Mouse (Mus musculus) embryonic facial prominence, embryonic 10.5 days (tissue): ENCODE results near the gene Tmbim6. TPM values are rescaled to one million over a fixed set of nuclear protein-coding genes. Genes with fewer than 3 reads are reported as not detected.

ENCODE experiments used
- DNase-seq: peaks from one replicate; pipeline ENCODE4 v3.0.0-alpha.2; 2017; ENCODE audit warnings: low spot score
- H3K27ac ChIP-seq: fragments of 300-500 bp; sonication (generic); replicated peaks from 2 replicates; pipeline ENCODE4 v1.5.1; 2016; ENCODE audit warnings: mild to moderate bottlenecking
- H3K27me3 ChIP-seq: fragments of 300-500 bp; sonication (generic); replicated peaks from 2 replicates; pipeline ENCODE4 v1.6.1; 2016; ENCODE audit warnings: low read depth, mild to moderate bottlenecking; ENCODE audit not compliant: poor library complexity, severe bottlenecking
- H3K36me3 ChIP-seq: fragments of 300-500 bp; sonication (generic); replicated peaks from 2 replicates; pipeline ENCODE4 v1.6.1; 2016; ENCODE audit warnings: mild to moderate bottlenecking, moderate library complexity
- H3K4me1 ChIP-seq: fragments of 300-500 bp; sonication (generic); 2 replicates; pipeline ENCODE4 v1.6.1; 2016
- H3K4me3 ChIP-seq: fragments of 300-500 bp; sonication (generic); 2 replicates; pipeline ENCODE4 v1.5.1; 2016; ENCODE audit warnings: mild to moderate bottlenecking, moderate library complexity
- H3K9me3 ChIP-seq: fragments of 300-500 bp; sonication (generic); 2 replicates; pipeline ENCODE4 v1.6.1; 2016; ENCODE audit warnings: mild to moderate bottlenecking
- WGBS: fragments of 180-500 bp; shearing (Covaris S2); methylation state at CpG from one replicate; pipeline ENCODE4 v1.1.7; 2016; 5-methylcytosine and 5-hydroxymethylcytosine counted together
- polyA plus RNA-seq: library from polyadenylated mRNA; unstranded; fragments of >200 nt; fragmentation: Nextera tagmentation; extraction: Ambion mirVana; gene quantifications from 2 replicates; pipeline ENCODE4 v1.2.1, GENCODE M21; 2016

Tmbim6 gene
- polyA plus RNA-seq, 1 experiment from 2014 or later, result 262 TPM

DNA sequence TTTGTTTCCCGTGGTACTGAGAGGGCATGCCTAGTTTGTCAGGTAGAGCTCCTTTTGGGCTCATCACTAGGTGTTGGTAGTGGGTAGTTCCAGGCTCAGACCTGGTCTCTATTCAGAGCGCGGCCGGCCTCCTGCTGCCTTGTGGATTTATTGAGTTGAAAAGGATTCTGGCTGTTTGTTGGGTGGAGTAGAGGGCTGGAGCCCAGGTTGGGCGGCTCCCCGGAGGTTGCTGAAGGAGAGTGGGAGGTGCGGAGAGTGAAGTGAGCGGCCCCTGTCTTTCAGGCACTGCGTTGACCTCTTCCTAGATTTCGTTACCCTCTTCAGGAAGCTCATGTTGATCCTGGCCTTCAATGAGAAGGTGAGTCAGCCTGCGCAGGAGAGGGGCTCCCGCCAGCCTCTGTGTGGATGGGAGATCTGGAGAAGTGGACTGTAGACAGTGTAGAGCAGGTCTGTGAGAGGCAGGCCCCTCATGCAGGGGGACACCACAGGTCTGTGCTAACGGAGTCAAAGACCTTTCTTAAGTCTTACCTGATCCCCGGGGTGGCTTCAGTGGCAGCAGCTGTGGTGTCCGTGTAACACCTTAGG is 14.4 kb downstream of the Tmbim6 start:
- WGBS, result 92% methylated on average over 15 of the region's 15 CpGs
- 0 out of 2 replicates have a peak, but pooled peaks cover 12% of the 10 kb centered on the region for H3K4me1 ChIP-seq
- no peak overlapping the region for H3K27ac ChIP-seq
- no peak for DNase-seq
- H3K36me3 ChIP-seq, result peaks cover 86% of the 10 kb centered on the region
- H3K4me3 ChIP-seq, result no peak overlapping the region
- no peaks in the 10 kb centered on the region for H3K9me3 ChIP-seq
- no peaks in the 10 kb centered on the region for H3K27me3 ChIP-seq

DNA sequence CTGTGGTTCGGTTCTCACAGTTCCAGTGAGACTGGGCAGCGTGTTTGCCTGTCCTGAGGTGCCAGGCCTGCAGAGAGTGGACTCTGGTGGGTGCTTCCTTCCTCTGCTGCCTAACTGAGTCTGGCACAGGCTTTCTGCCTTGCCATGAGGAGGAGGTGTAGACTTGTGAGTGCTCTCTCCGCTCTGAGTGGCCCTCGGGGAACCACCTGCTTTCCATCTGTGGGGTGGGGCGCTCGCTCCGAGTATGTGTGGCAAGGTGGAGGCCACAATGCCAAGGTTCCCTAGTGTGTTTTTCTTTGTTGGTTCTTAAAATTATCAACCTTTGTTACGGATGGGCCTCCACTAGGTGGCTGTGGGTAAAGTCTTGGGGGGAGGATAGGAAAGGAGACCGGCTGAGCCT is 16.2 kb downstream of the Tmbim6 start:
- WGBS, result 92% methylated on average over 9 of the region's 9 CpGs
- H3K9me3 ChIP-seq, result no peaks in the 10 kb centered on the region

DNA sequence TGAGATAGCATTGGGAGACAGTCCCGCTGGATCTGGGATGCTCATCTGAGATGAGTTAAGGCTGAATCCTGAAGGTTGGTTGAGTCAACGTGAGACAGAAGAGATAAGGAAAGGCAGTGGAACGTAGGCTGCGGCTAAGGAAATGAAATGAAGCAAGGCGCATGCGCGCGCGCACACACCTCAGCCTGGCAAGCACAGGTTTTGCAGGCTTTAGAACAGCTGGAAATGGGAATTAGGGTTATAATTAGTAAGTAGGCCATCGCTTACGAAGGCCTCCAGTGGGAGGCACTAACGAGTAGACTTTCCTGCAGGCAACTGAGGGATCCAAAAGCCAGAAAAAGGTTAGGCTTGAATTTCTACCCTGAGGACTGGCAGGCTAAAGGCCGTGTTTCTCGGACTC is 19.1 kb downstream of the Tmbim6 start:
- H3K27me3 ChIP-seq, result no peaks in the 10 kb centered on the region
- peaks cover 39% of the 10 kb centered on the region for H3K36me3 ChIP-seq
- 0 out of 2 replicates have a peak, but pooled peaks cover 16% of the 10 kb centered on the region for H3K4me1 ChIP-seq
- no peaks in the 10 kb centered on the region for H3K9me3 ChIP-seq
- no peak overlapping the region for H3K4me3 ChIP-seq
- DNase-seq, result peak; percentile 39
- 60% methylated on average over 14 of the region's 14 CpGs for WGBS
- no peak overlapping the region for H3K27ac ChIP-seq

More for the DNA sequence above, 16.2 kb downstream of the Tmbim6 start:
- Histone ChIP-seq H3K27ac (no peak overlapping the region), H3K4me3 (no peak overlapping the region), H3K27me3 (no peaks in the 10 kb centered on the region), H3K36me3 (peaks cover 68% of the 10 kb centered on the region), H3K4me1 (0 out of 2 replicates have a peak, but pooled peaks cover 12% of the 10 kb centered on the region)
- DNase-seq, result no peak

DNA sequence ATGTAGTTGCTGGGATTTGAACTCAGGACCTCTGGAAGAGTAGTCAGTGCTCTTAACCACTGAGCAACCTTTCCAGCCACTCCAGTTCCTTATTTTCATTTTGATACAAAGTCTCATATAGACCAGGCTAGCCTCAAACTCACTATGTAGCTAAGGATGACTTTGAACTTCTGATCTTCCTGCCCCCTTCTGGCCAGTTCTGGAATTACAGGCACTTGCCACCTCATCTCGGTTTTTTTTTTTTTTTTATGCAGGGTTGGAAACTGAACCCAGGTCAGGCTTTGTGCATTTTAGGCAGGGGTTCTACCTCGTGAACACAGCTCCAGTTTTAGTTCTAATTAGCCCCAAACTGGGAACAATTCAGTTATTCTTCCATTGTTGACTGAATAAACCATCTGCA is 23.1 kb downstream of the Tmbim6 start:
- no peaks in the 10 kb centered on the region for H3K9me3 ChIP-seq
- H3K27me3 ChIP-seq, result no peaks in the 10 kb centered on the region
- H3K4me3 ChIP-seq, result no peak overlapping the region
- H3K27ac ChIP-seq, result no peak overlapping the region
- H3K36me3 ChIP-seq, result no peaks in the 10 kb centered on the region; the same call in 1 of the 2 replicates
- peak; percentile 40 for DNase-seq
- WGBS, result 26% methylated on average over 2 of the region's 2 CpGs
- H3K4me1 ChIP-seq, result peaks cover 39% of the 10 kb centered on the region

DNA sequence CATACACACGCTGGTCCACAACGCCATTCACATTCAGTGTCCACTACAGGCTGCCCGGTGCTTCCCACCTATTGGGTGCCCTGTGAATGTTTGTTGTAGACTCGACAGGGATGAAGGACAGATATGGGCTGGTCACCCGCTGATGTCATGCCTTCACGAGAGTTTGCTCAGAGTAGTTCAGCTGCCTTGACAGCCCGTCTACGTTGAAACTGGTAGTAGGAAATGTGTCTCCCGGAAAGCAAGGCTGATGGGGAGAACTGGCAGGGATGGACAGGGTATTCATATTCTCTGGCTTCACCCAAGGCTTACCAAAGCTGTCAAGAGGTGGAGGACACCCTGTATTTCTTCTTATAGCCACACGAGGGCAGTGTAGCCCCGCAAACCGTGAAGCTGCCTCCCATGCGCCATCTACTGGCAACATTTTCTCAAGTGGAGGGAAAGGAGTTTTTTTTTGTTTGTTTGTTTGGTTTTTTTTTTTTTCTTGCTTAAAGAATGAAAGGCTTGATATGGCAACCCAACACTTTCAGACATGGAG is 23.7 kb downstream of the Tmbim6 start:
- H3K27me3 ChIP-seq, result no peaks in the 10 kb centered on the region
- H3K4me3 ChIP-seq, result no peak overlapping the region
- no peaks in the 10 kb centered on the region for H3K9me3 ChIP-seq
- 0 out of 2 replicates have a peak overlapping the region, but pooled peaks have one; percentile 72 for H3K27ac ChIP-seq
- peaks cover 39% of the 10 kb centered on the region for H3K4me1 ChIP-seq
- H3K36me3 ChIP-seq, result peaks cover 3% of the 10 kb centered on the region
- DNase-seq, result peak; percentile 79
- WGBS, result 26% methylated on average over 13 of the region's 13 CpGs

DNA sequence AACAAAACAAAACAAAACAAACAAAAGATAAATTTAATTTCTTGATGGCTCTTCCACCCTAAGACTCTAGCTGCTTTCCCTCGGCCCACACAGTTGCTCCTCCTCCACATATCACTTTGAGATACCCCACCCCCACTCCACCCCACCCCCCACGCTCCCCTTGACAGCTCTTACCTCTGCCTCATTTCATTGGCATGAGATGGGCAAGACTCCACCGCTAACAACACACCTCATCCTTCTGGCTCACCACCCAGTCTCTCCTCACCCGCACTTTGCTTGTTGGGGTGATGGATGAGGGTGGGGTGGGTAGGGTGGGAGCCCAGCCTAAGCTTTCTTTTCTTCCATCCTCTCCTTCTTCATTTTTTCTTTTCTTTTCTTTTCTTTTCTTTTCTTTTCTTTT is 24.3 kb downstream of the Tmbim6 start:
- Histone ChIP-seq H3K4me3 (no peak overlapping the region), H3K36me3 (peaks cover 8% of the 10 kb centered on the region), H3K9me3 (no peaks in the 10 kb centered on the region), H3K27ac (peak overlapping the region; percentile 72), H3K27me3 (no peaks in the 10 kb centered on the region), H3K4me1 (peaks cover 39% of the 10 kb centered on the region)
- no peak for DNase-seq
- 33% methylated on average over 4 of the region's 4 CpGs for WGBS

DNA sequence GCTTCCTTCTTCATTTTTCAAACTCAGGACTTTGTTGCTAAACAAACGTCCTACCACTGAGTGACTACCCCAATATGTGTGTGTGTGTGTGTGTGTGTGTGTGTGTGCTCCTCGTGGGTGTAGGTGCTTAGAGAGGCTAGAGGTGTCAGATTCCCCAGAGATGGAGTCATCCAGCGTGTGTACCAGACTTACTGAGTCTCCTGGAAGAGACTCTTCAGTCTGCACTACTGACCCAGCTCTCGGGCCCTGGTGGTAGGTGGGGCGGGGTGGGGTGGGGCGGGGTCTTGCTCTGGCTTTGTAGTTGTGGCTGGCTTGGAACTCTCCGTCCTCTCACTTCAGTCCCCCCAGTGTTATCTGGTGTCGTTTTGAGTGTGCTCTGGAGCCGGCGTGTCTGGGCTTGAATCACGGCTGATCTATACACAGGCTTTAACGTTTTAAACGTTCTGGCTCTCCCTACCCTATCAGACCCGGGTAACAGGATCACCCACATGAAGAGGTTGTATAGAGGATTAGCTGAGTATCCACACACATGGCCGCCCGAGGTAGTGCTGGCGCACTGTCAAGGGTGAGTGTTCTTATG is 25.1 kb downstream of the Tmbim6 start:
- Histone ChIP-seq H3K9me3 (no peaks in the 10 kb centered on the region), H3K36me3 (peaks cover 16% of the 10 kb centered on the region), H3K4me3 (no peak overlapping the region), H3K27me3 (no peaks in the 10 kb centered on the region), H3K4me1 (peaks cover 43% of the 10 kb centered on the region), H3K27ac (peak overlapping the region; percentile 54)
- peak; percentile 32 for DNase-seq
- 46% methylated on average over 17 of the region's 17 CpGs for WGBS

DNA sequence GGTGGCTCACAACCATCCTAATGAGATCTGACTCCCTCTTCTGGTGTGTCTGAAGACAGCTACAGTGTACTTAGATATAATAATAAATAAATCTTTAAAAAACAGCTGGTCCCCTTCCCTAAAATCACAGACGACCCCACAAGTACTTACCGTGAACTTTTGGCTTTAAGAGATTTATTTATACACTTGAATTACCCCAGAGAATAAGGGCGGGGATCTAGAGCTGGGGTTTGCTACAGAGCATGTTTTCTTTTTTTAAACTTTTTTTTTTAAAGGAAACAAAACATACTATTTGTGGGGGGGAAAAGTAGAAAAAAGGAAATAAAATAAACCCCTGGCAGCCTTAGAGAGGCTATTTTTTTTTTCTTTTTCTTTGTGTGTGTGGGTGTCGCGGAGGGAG is 27.4 kb downstream of the Tmbim6 start:
- Histone ChIP-seq H3K9me3 (no peaks in the 10 kb centered on the region), H3K36me3 (peaks cover 40% of the 10 kb centered on the region), H3K27me3 (no peaks in the 10 kb centered on the region), H3K27ac (peak overlapping the region; percentile 84), H3K4me1 (peaks cover 43% of the 10 kb centered on the region), H3K4me3 (peak overlapping the region; percentile 35; the same call in 1 of the 2 replicates)
- no peak for DNase-seq
- WGBS, result 44% methylated on average over 5 of the region's 5 CpGs

DNA sequence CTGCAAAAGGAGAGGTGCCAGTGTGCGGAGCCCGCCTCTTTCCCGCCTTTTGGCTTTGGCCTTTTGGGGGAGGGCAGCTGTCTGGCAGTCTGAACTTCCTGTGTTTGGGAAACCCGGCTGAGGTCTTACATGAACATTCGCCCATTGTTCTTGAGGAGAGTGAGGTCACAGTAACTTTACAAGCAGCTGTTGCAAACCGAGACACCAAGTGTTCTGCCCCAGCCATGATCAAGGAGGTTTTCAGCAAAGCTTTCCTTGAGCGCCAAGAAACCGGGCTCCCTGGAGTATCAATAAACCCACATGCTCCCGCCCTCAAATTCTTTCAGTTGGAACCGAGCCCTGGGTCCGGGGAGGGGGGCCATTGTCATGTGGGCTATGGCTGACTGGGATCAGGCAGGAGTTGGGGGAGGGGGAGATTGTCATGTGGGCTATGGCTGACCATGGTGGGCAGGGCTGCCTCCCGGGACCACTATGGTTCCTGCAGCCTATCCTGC is 27.9 kb downstream of the Tmbim6 start:
- 14% methylated on average over 12 of the region's 12 CpGs for WGBS
- no peaks in the 10 kb centered on the region for H3K27me3 ChIP-seq
- H3K36me3 ChIP-seq, result peaks cover 44% of the 10 kb centered on the region
- H3K4me3 ChIP-seq, result peak overlapping the region; percentile 35
- H3K9me3 ChIP-seq, result no peaks in the 10 kb centered on the region
- H3K27ac ChIP-seq, result peak overlapping the region; percentile 84
- DNase-seq, result peak; percentile 89
- peaks cover 43% of the 10 kb centered on the region for H3K4me1 ChIP-seq

DNA sequence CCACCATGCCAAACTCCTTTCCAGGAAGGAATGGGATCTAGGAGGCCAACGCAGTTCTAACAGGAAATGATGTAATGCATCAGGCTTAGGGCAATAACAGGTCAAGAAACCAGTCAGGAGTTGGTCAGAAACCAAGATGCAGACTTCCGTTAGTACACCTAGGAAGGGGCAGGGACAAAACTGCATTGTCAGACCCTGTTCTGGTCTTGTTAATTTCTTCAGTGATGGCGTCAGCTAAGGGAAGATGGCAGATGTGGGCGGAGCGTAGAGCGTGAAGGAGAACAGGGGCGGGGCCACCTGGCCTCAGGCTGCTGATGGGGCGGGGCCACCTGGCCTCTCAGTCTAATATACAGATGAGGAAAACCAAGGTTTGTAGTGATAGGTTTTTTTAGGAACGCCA is 28.5 kb downstream of the Tmbim6 start:
- no peaks in the 10 kb centered on the region for H3K27me3 ChIP-seq
- H3K36me3 ChIP-seq, result peaks cover 50% of the 10 kb centered on the region
- peak overlapping the region; percentile 84 for H3K27ac ChIP-seq
- H3K4me1 ChIP-seq, result peaks cover 42% of the 10 kb centered on the region
- H3K4me3 ChIP-seq, result peak overlapping the region; percentile 35; the same call in 1 of the 2 replicates
- no peaks in the 10 kb centered on the region for H3K9me3 ChIP-seq
- DNase-seq, result peak; percentile 52
- 74% methylated on average over 9 of the region's 9 CpGs for WGBS

DNA sequence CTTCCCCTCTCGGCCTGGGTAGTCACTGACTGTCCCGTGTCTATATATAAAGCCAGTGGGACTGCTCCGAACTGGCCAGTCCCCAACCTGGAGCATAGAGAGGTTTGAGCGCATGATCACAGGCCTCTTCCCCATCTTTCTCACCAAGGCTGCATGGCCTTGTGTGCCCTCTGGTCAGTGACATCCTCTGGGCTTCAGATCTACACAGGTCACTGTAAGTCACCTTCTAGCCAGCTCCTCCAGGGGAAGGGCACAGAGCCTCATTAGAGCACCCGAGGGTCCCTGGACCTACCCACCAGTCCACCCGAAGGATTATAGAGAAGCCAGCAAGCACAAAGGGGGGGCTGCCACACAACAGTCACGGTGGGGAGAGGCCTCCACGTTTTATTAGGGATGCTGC is 29.0 kb downstream of the Tmbim6 start:
- no peak overlapping the region for H3K4me3 ChIP-seq
- no peak for DNase-seq

DNA sequence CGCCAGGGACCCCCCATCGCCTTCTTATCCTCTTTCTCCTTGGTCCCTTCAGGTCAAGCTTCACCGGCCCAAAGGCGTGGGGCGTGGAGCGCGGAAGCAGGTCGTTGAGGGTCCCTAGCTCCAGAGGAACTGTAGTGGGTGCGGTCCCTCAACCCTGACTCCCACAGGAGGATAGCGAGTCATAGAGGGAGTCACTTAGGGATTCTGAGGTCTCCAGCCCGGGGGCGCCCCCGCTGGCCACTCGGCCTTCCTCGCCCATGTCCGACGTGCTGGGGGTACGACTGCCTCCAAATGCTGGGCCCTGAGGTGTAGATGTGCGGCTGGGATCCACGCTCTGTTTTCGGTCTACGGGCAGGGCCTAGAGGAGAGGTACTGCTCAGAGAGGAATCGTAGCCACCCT is 29.9 kb downstream of the Tmbim6 start:
- Histone ChIP-seq H3K27me3 (no peaks in the 10 kb centered on the region), H3K36me3 (peaks cover 64% of the 10 kb centered on the region), H3K9me3 (no peaks in the 10 kb centered on the region), H3K4me1 (peaks cover 35% of the 10 kb centered on the region), H3K4me3 (no peak overlapping the region), H3K27ac (peak overlapping the region; percentile 66)
- DNase-seq, result no peak
- 92% methylated on average over 23 of the region's 23 CpGs for WGBS

More for the DNA sequence above, 29.0 kb downstream of the Tmbim6 start:
- 86% methylated on average over 8 of the region's 8 CpGs for WGBS
- Histone ChIP-seq H3K9me3 (no peaks in the 10 kb centered on the region), H3K27me3 (no peaks in the 10 kb centered on the region), H3K36me3 (peaks cover 55% of the 10 kb centered on the region), H3K4me1 (peaks cover 39% of the 10 kb centered on the region), H3K27ac (peak overlapping the region; percentile 84)

DNA sequence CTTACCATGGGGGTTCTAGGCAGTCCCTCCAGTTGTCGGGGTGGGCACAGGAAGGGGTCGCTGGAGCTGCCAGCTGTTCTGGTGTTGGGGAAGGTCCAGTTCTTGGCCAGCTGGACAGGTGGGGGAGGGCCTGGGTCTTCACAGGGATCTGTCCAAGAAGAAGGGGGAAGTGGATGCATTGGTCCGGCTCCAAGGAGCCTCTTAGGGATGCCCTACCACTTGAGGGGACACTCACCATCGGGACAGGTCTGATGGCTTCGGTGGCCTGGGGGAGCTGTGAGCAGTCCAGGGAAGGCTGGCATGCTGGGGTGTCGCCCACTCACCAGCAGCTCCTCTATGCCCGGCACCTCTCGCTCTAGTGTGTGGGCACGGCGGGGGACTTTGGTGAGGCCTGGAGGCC is 30.4 kb downstream of the Tmbim6 start:
- no peak for DNase-seq
- Histone ChIP-seq H3K36me3 (peaks cover 70% of the 10 kb centered on the region), H3K27me3 (no peaks in the 10 kb centered on the region), H3K4me3 (no peak overlapping the region), H3K9me3 (no peaks in the 10 kb centered on the region), H3K27ac (no peak overlapping the region; the same call in 1 of the 2 replicates), H3K4me1 (peaks cover 30% of the 10 kb centered on the region)
- 94% methylated on average over 10 of the region's 10 CpGs for WGBS
